Mouse (Mus musculus) MEL (cell line): ENCODE data around the gene Wwc2.

Source experiments
- CHD2 ChIP-seq: IDR thresholded peaks from 2 replicates; pipeline ENCODE4 v1.6.1; 2011; ENCODE audit warnings: low read length, improper control_type of control experiment
- CTCF ChIP-seq, 3 experiments: IDR thresholded peaks in 2 of 3; conservative IDR thresholded peaks in 1 of 3; 2 replicates each; pipeline ENCODE4 v1.5.1; 2011 to 2012; ENCODE audit warnings: low read length in 3 of 3, low read depth in 2 of 3, mild to moderate bottlenecking in 2 of 3, improper control_type of control experiment in 1 of 3, inconsistent platforms in 1 of 3, mixed read lengths in 1 of 3, moderate library complexity in 1 of 3; ENCODE audit not compliant: control insufficient read depth in 1 of 3, insufficient read depth in 1 of 3, poor library complexity in 1 of 3, severe bottlenecking in 1 of 3
- EP300 ChIP-seq, 2 experiments: IDR thresholded peaks; 2 replicates each; pipeline ENCODE4 v1.6.1; 2011; ENCODE audit warnings: improper control_type of control experiment in 2 of 2, low read length in 2 of 2, low read depth in 1 of 2, mild to moderate bottlenecking in 1 of 2
- GATA1 ChIP-seq: IDR thresholded peaks from 2 replicates; pipeline ENCODE4 v1.6.1; 2011; ENCODE audit warnings: low read depth, low read length, improper control_type of control experiment
- MEF2A ChIP-seq: IDR thresholded peaks from 2 replicates; pipeline ENCODE4 v1.6.1; 2014; ENCODE audit warnings: low read depth, mild to moderate bottlenecking, inconsistent platforms, low read length, improper control_type of control experiment; ENCODE audit not compliant: poor library complexity, insufficient replicate concordance, severe bottlenecking; ENCODE audit errors: extremely low read depth
- NRF1 ChIP-seq: IDR thresholded peaks from 2 replicates; pipeline ENCODE4 v1.6.1; 2014; ENCODE audit warnings: low read depth, mild to moderate bottlenecking, inconsistent platforms, low read length, improper control_type of control experiment, moderate library complexity; ENCODE audit not compliant: poor library complexity, insufficient read depth, severe bottlenecking
- POLR2AphosphoS2 ChIP-seq: IDR thresholded peaks from 2 replicates; pipeline ENCODE4 v1.6.1; 2011; ENCODE audit warnings: low read length, improper control_type of control experiment
- RCOR1 ChIP-seq: IDR thresholded peaks from 2 replicates; pipeline ENCODE4 v1.6.1; 2012; ENCODE audit warnings: low read depth, mild to moderate bottlenecking, inconsistent platforms, low read length, improper control_type of control experiment
- SMC3 ChIP-seq: IDR thresholded peaks from 2 replicates; pipeline ENCODE4 v1.6.1; 2011; ENCODE audit warnings: low read depth, low read length, improper control_type of control experiment
- UBTF ChIP-seq: IDR thresholded peaks from 2 replicates; pipeline ENCODE4 v1.6.1; 2012; ENCODE audit warnings: low read depth, mild to moderate bottlenecking, inconsistent platforms, low read length, improper control_type of control experiment, moderate library complexity, borderline replicate concordance; ENCODE audit not compliant: insufficient read depth
- USF1 ChIP-seq: IDR thresholded peaks from 2 replicates; pipeline ENCODE4 v1.6.1; 2014; ENCODE audit warnings: low read depth, mild to moderate bottlenecking, inconsistent platforms, low read length, improper control_type of control experiment, moderate library complexity
- USF2 ChIP-seq, 2 experiments: IDR thresholded peaks; 2 replicates each; pipeline ENCODE4 v1.6.1; 2011 to 2012; ENCODE audit warnings: improper control_type of control experiment in 2 of 2, low read length in 2 of 2, borderline replicate concordance in 1 of 2, inconsistent platforms in 1 of 2, low read depth in 1 of 2, mild to moderate bottlenecking in 1 of 2; ENCODE audit not compliant: insufficient read depth in 1 of 2
- ZNF384 ChIP-seq: IDR thresholded peaks from 2 replicates; pipeline ENCODE4 v1.6.1; 2012; ENCODE audit warnings: low read depth, mild to moderate bottlenecking, inconsistent platforms, low read length, improper control_type of control experiment

GRCm38 (mm10) chr8:47843651-47844050 is 147.1 kb downstream of the Wwc2 start:
- no peak for TF ChIP-seq ZNF384
- no peak for TF ChIP-seq NRF1
- no peak for TF ChIP-seq POLR2AphosphoS2
- TF ChIP-seq CTCF (IDR thresholded peaks at IDR 0.05 in 2 of 3, conservative IDR thresholded peaks at IDR 0.05 in 1 of 3; ENCODE audit: control insufficient read depth in 1 of 3, insufficient read depth in 1 of 3, low read depth in 2 of 3, low read length in 3 of 3, poor library complexity in 1 of 3, severe bottlenecking in 1 of 3), result no peak
- no peak for TF ChIP-seq EP300 (IDR thresholded peaks at IDR 0.05; ENCODE audit: low read depth in 1 of 2, low read length in 2 of 2)
- TF ChIP-seq MEF2A, result no peak
- TF ChIP-seq SMC3, result no peak
- TF ChIP-seq RCOR1, result no peak
- TF ChIP-seq USF2 (IDR thresholded peaks at IDR 0.05; ENCODE audit: borderline replicate concordance in 1 of 2, insufficient read depth in 1 of 2, low read depth in 1 of 2, low read length in 2 of 2), result no peak
- TF ChIP-seq CHD2, result no peak
- no peak for TF ChIP-seq GATA1
- TF ChIP-seq USF1, result no peak
- no peak for TF ChIP-seq UBTF
